Mouse (Mus musculus): ENCODE measurements at regions not wholly inside any gene's neighbourhood (a gene's known extent, or its start where the extent isn't known, plus 50 kb on each side); places are given as distances from the start of the nearest gene placed in this dataset.

GRCm38 (mm10) chr17:78041204-78041603, 158.8 kb upstream of the Crim1 start:
- TF ChIP-seq POLR2AphosphoS2 (IDR thresholded peaks at IDR 0.05; ENCODE audit: low read depth, low read length) (no peak), CHD1 (IDR thresholded peaks at IDR 0.05; ENCODE audit: low read depth, low read length) (no peak), ETS1 (conservative IDR thresholded peaks at IDR 0.05; ENCODE audit: low read depth, low read length) (no peak), PAX5 (IDR thresholded peaks at IDR 0.05; ENCODE audit: low read length) (no peak), MXI1 (IDR thresholded peaks at IDR 0.05; ENCODE audit: low read depth, low read length) (no peak), MYC (IDR thresholded peaks at IDR 0.05; ENCODE audit: low read depth, low read length) (no peak), POLR2A (IDR thresholded peaks at IDR 0.05; ENCODE audit: low read depth, low read length) (no peak), GABPA (IDR thresholded peaks at IDR 0.05; ENCODE audit: insufficient replicate concordance, low read depth, low read length) (no peak)
